In the genomic region with DNA sequence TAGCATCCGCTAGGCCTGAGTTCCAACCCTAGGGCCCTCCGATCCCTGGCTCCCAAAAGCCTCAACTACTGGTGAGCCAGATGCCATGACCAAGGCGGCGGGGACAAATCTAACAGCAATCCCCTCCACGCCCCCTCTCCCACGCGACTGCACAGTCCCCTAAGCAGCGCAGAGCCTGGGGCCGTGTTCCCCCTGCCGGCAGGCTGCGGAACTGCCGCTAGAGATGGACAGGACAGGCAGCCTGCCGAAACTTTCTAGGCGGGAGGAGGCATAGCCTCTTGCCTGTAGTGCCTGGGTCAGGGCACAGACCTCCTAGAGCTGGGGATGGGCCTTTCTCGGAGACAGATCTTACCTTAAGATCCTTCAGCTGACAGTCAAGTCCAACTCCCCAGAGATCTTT, we compare ENCODE assay signal across 9 mouse cellular contexts. TPM values are rescaled to one million over a fixed set of nuclear protein-coding genes. Genes with fewer than 3 reads are reported as not detected.
DNase-seq lines count a peak whose midpoint lies in the region; ATAC-seq and TF ChIP-seq lines count a peak whose summit lies in the region.
"Had no signal": no experiment of that assay in that cellular context is flagged by ENCODE, and none has a peak within 500 bp of the region (broad histone marks: within the 10 kb centered on the region; RNA-seq: fewer than 3 reads in every experiment).

No protein-coding gene starts in this region.

- no peaks in the 10 kb centered on the region for H3K4me1 ChIP-seq in embryonic facial prominence, embryonic 14.5 days (ENCODE audit: control insufficient read depth, insufficient read depth, low read length)
- H3K4me1 ChIP-seq in kidney, embryonic 14.5 days (ENCODE audit: control insufficient read depth, insufficient read depth, low read length) = 0 out of 2 replicates have a peak, but pooled peaks cover 4% of the 10 kb centered on the region
- no peaks in the 10 kb centered on the region for H3K4me1 ChIP-seq in stomach, postnatal 0 days (replicated peaks; ENCODE audit: control insufficient read depth, insufficient read depth)

- H3K27ac ChIP-seq in embryonic facial prominence, embryonic 14.5 days (replicated peaks; ENCODE audit: low read depth, low read length) = no peak overlapping the region
- no peak overlapping the region for H3K27ac ChIP-seq in kidney, embryonic 14.5 days (ENCODE audit: low read depth, low read length)
- H3K27ac ChIP-seq in stomach, postnatal 0 days (replicated peaks) = no peak overlapping the region

- H3K4me2 ChIP-seq in embryonic facial prominence, embryonic 14.5 days (ENCODE audit: low read depth, low read length) = no peak overlapping the region
- no peak overlapping the region for H3K4me2 ChIP-seq in kidney, embryonic 14.5 days (replicated peaks; ENCODE audit: low read depth, low read length)
- H3K4me2 ChIP-seq in stomach, postnatal 0 days (replicated peaks; ENCODE audit: low read depth) = no peak overlapping the region

- peak; percentile 55; the same call in 1 of the 2 replicates for ATAC-seq in embryonic facial prominence, embryonic 14.5 days (ENCODE audit: low read depth)
- peak; percentile 58 for ATAC-seq in kidney, embryonic 14.5 days (ENCODE audit: low FRiP score, low TSS enrichment)
- ATAC-seq in megakaryocyte-erythroid progenitor cell, adult 5-6 weeks (replicated peaks; ENCODE audit: low FRiP score, low TSS enrichment, poor library complexity, severe bottlenecking) = peak; percentile 82
- no peak for ATAC-seq in stomach, postnatal 0 days (ENCODE audit: low FRiP score, low TSS enrichment)

- no peaks in the 10 kb centered on the region for H3K36me3 ChIP-seq in embryonic facial prominence, embryonic 14.5 days (ENCODE audit: control insufficient read depth, insufficient read depth, low read length)
- H3K36me3 ChIP-seq in kidney, embryonic 14.5 days (ENCODE audit: control insufficient read depth, insufficient read depth, low read length) = no peaks in the 10 kb centered on the region
- H3K36me3 ChIP-seq in stomach, postnatal 0 days (ENCODE audit: control insufficient read depth, insufficient read depth, low read length) = no peaks in the 10 kb centered on the region

- peak; percentile 91 for TF ChIP-seq CTCF in stomach, postnatal 0 days (IDR thresholded peaks at IDR 0.05; ENCODE audit: low read depth)

- peak; percentile 14 to 48 for DNase-seq in heart, adult 18-20 months
- DNase-seq in heart, adult 8-10 months (ENCODE audit: low spot score) = no peak
- DNase-seq in 3134 (ENCODE audit: extremely low read depth, insufficient read length, low spot score) = peak; percentile 55
- peak; percentile 83 for DNase-seq in R1 (ENCODE audit: low read depth, low spot score)
- peak; percentile 43 for DNase-seq in embryonic facial prominence, embryonic 14.5 days (ENCODE audit: low spot score)
- peak; percentile 65 for DNase-seq in stomach, postnatal 0 days (ENCODE audit: low spot score)

- no peaks in the 10 kb centered on the region for H3K9me3 ChIP-seq in embryonic facial prominence, embryonic 14.5 days (ENCODE audit: control insufficient read depth, low read length)
- H3K9me3 ChIP-seq in kidney, embryonic 14.5 days (ENCODE audit: control insufficient read depth, low read length) = no peaks in the 10 kb centered on the region
- H3K9me3 ChIP-seq in stomach, postnatal 0 days (ENCODE audit: control insufficient read depth, low read length) = no peaks in the 10 kb centered on the region

- no peaks in the 10 kb centered on the region for H3K27me3 ChIP-seq in embryonic facial prominence, embryonic 14.5 days (replicated peaks; ENCODE audit: control insufficient read depth, insufficient read depth, low read length)
- H3K27me3 ChIP-seq in kidney, embryonic 14.5 days (ENCODE audit: control insufficient read depth, insufficient read depth, low read length) = no peaks in the 10 kb centered on the region
- H3K27me3 ChIP-seq in stomach, postnatal 0 days (ENCODE audit: control insufficient read depth, insufficient read depth, low read length) = no peaks in the 10 kb centered on the region

- no peak for TF ChIP-seq EP300 in stomach, postnatal 0 days (optimal IDR thresholded peaks at IDR 0.05)

- no peak overlapping the region for H3K9ac ChIP-seq in embryonic facial prominence, embryonic 14.5 days (ENCODE audit: low read depth, low read length)
- no peak overlapping the region for H3K9ac ChIP-seq in kidney, embryonic 14.5 days (ENCODE audit: low read depth, low read length)
- H3K9ac ChIP-seq in stomach, postnatal 0 days (ENCODE audit: low read length) = no peak overlapping the region

- H3K4me3 ChIP-seq in embryonic facial prominence, embryonic 14.5 days (ENCODE audit: low read depth, low read length) = no peak overlapping the region
- no peak overlapping the region for H3K4me3 ChIP-seq in kidney, embryonic 14.5 days (ENCODE audit: low read length)
- H3K4me3 ChIP-seq in stomach, postnatal 0 days (ENCODE audit: low read depth, low read length) = no peak overlapping the region

- 12% methylated on average over 15 of the region's 15 CpGs for WGBS in embryonic facial prominence, embryonic 14.5 days
- WGBS in kidney, embryonic 14.5 days = 11% methylated on average over 15 of the region's 15 CpGs
- WGBS in stomach, postnatal 0 days = 15% methylated on average over 15 of the region's 15 CpGs

RNA-seq across cellular contexts. Expression of gene Myl2, which starts 9.7 kb away (rescaled TPM):
- over 10,000 TPM; 22,032 to 23,824 TPM for total RNA-seq in heart, adult 18-20 months (2021)
- over 10,000 TPM; 21,987 to 25,864 (median 23,706) TPM for total RNA-seq in heart, adult 8-10 months (2022)
- polyA plus RNA-seq in embryonic facial prominence, embryonic 14.5 days (2014; fragmentation: Nextera tagmentation; extraction: Ambion mirVana) = 37.4 and 56.5 TPM in 2 replicates
- polyA plus RNA-seq in kidney, embryonic 14.5 days (2014; fragmentation: Nextera tagmentation; extraction: Ambion mirVana) = 1.6 TPM in 1 of 2 replicates, not detected in the other
- total RNA-seq in megakaryocyte-erythroid progenitor cell, adult 5-6 weeks (2014; fragmentation: Nextera tagmentation) = not detected in 2 replicates
- not detected in 2 replicates for total RNA-seq in megakaryocyte-erythroid progenitor cell, adult 5-6 weeks (2017)
- 0.21 and 0.30 TPM in 2 replicates for polyA plus RNA-seq in stomach, postnatal 0 days (2015; fragmentation: Nextera tagmentation; extraction: Ambion mirVana)

RNA-seq across cellular contexts. Expression of gene Cux2, which starts 41.2 kb away (rescaled TPM):
- 10 to 100 TPM; 19.3 to 19.4 TPM for total RNA-seq in heart, adult 18-20 months (2021)
- 10 to 100 TPM; 16.1 to 21.3 (median 20.0) TPM for total RNA-seq in heart, adult 8-10 months (2022)
- polyA plus RNA-seq in embryonic facial prominence, embryonic 14.5 days (2014; fragmentation: Nextera tagmentation; extraction: Ambion mirVana) = 2.8 and 3.0 TPM in 2 replicates
- 12.9 and 15.1 TPM in 2 replicates for polyA plus RNA-seq in kidney, embryonic 14.5 days (2014; fragmentation: Nextera tagmentation; extraction: Ambion mirVana)
- not detected in 2 replicates for total RNA-seq in megakaryocyte-erythroid progenitor cell, adult 5-6 weeks (2014; fragmentation: Nextera tagmentation)
- not detected in 2 replicates for total RNA-seq in megakaryocyte-erythroid progenitor cell, adult 5-6 weeks (2017)
- polyA plus RNA-seq in stomach, postnatal 0 days (2015; fragmentation: Nextera tagmentation; extraction: Ambion mirVana) = 1.2 and 1.5 TPM in 2 replicates

RNA-seq across cellular contexts. Expression of gene Ccdc63, which starts 49.6 kb away (rescaled TPM):
- total RNA-seq in heart, adult 18-20 months (2021) = not detected
- total RNA-seq in heart, adult 8-10 months (2022) = under 1 TPM in 1 of 4 experiments, not detected in 3; 0.37 TPM
- polyA plus RNA-seq in embryonic facial prominence, embryonic 14.5 days (2014; fragmentation: Nextera tagmentation; extraction: Ambion mirVana) = 0.43 TPM in 1 of 2 replicates, not detected in the other
- polyA plus RNA-seq in kidney, embryonic 14.5 days (2014; fragmentation: Nextera tagmentation; extraction: Ambion mirVana) = 0.31 and 0.36 TPM in 2 replicates
- total RNA-seq in megakaryocyte-erythroid progenitor cell, adult 5-6 weeks (2014; fragmentation: Nextera tagmentation) = 0.96 and 1.4 TPM in 2 replicates
- not detected in 2 replicates for total RNA-seq in megakaryocyte-erythroid progenitor cell, adult 5-6 weeks (2017)
- polyA plus RNA-seq in stomach, postnatal 0 days (2015; fragmentation: Nextera tagmentation; extraction: Ambion mirVana) = 0.07 TPM in 2 replicates
- polyA plus RNA-seq: liver, embryonic 16.5 days had no signal

Comparison
In these comparisons a context has a peak if more than half of its experiments do, and no peak if none do; other contexts are left out.
1. RNA of gene Myl2, which starts 9.7 kb away (total RNA-seq): 21,987 to 25,864 TPM in heart, adult 8-10 months and 22,032 to 23,824 TPM in heart, adult 18-20 months; not detected in megakaryocyte-erythroid progenitor cell, adult 5-6 weeks; every median in the first group is over 1,000 times any median in the second.
2. RNA of gene Cux2, which starts 41.2 kb away (total RNA-seq): 16.1 to 21.3 TPM in heart, adult 8-10 months and 19.3 to 19.4 TPM in heart, adult 18-20 months; not detected in megakaryocyte-erythroid progenitor cell, adult 5-6 weeks; every median in the first group is over 10 times any median in the second.